13 mouse cellular contexts compared by ENCODE assay signal in the genomic region with DNA sequence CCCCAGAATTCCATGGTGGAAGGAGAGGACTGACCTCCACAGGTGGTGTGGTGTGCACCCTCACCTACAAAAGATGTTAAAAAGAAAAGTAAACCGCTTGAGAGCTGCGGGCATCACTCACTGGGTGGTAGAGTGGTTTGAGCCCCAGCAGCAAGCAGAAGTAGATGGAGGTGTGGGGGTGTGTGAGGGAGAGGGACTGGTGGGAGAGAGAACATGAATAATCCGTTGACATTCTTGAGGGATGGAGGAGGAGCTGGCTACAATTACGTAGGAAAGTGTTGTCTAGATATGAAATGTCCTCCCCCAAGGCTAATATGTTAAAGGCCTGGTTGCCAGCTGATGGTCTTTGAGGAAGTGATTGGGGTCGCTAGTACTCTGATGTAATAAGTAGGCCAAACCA.
"Had no signal": no experiment of that assay in that cellular context is flagged by ENCODE, and none has a peak within 500 bp of the region (broad histone marks: within the 10 kb centered on the region; RNA-seq: fewer than 3 reads in every experiment).

No protein-coding gene starts in this region.

- H3K4me3 ChIP-seq: limb, embryonic 13.5 days; midbrain, embryonic 10.5 days; myocyte; neural tube, embryonic 15.5 days had no signal

- H3K4me2 ChIP-seq: limb, embryonic 13.5 days; neural tube, embryonic 15.5 days had no signal

- DNase-seq: kidney, adult 9 months; kidney, postnatal 36 days; lung, adult 18-20 months; lung, postnatal 4 days; spleen, adult 18-20 months; thymus, postnatal 36 days had no signal

- H3K9me3 ChIP-seq: limb, embryonic 13.5 days; midbrain, embryonic 10.5 days; neural tube, embryonic 15.5 days had no signal

- H3K27me3 ChIP-seq: limb, embryonic 13.5 days had no signal

- H3K9ac ChIP-seq: limb, embryonic 13.5 days; liver, embryonic 14.5 days; neural tube, embryonic 15.5 days had no signal

- ATAC-seq: lung, postnatal 0 days had no signal

- H3K4me1 ChIP-seq: limb, embryonic 13.5 days; neural tube, embryonic 15.5 days had no signal

- H3K27ac ChIP-seq: kidney, postnatal 0 days; limb, embryonic 13.5 days; liver, embryonic 14.5 days had no signal

- H3K36me3 ChIP-seq: limb, embryonic 13.5 days; midbrain, embryonic 10.5 days; neural tube, embryonic 15.5 days had no signal
